Mouse (Mus musculus) small intestine, adult 2 months (tissue): ENCODE measurements around the gene Atad1.

ENCODE experiments used
- CTCF ChIP-seq: fragments of 200-500 bp; IDR thresholded peaks from 2 replicates; pipeline ENCODE4 v1.5.1; 2012; ENCODE audit warnings: low read depth, mild to moderate bottlenecking, control low read depth, inconsistent platforms, low read length, moderate library complexity, mixed read lengths; ENCODE audit not compliant: insufficient replicate concordance, insufficient read length; ENCODE audit errors: extremely low read depth
- POLR2A ChIP-seq: fragments of 200-500 bp; IDR thresholded peaks from 2 replicates; pipeline ENCODE4 v1.6.1; 2012; ENCODE audit warnings: low read depth, mild to moderate bottlenecking, control low read depth, inconsistent platforms, low read length, moderate library complexity

GRCm38 (mm10) chr19:32637357-32638275 is 102.0 kb downstream of the Atad1 start:
- no peak for TF ChIP-seq POLR2A
- TF ChIP-seq CTCF: no peak
